Mouse (Mus musculus): Measurements from ENCODE around the gene Gm7682. TPM values are rescaled to one million over a fixed set of nuclear protein-coding genes. Genes with fewer than 3 reads are reported as not detected.
"Not testable (repeated sequence)": the region's sequence is repeated elsewhere in the genome, so short reads cannot be mapped to it uniquely, and the experiment has no call there.

The Gm7682 gene
- not detected in 2 replicates for polyA plus RNA-seq (2014; fragmentation: Nextera tagmentation; extraction: Ambion mirVana)

GRCm38 (mm10) chr5:94445484-94445883, at the start of gene Gm7682:
Gene Gm7682 (plus strand): TSS chr5:94445784.
- not testable (repeated sequence) for H3K4me3 ChIP-seq (ENCODE audit: low read depth, low read length); H3K27me3 ChIP-seq (replicated peaks; ENCODE audit: control insufficient read depth, insufficient read depth, low read length); H3K4me2 ChIP-seq (ENCODE audit: low read depth, low read length); H3K36me3 ChIP-seq (ENCODE audit: control insufficient read depth, insufficient read depth, low read length); H3K4me1 ChIP-seq (ENCODE audit: control insufficient read depth, insufficient read depth, low read length); H3K27ac ChIP-seq (replicated peaks; ENCODE audit: low read depth, low read length); H3K9ac ChIP-seq (ENCODE audit: low read depth, low read length); ATAC-seq (ENCODE audit: low read depth); DNase-seq (ENCODE audit: low spot score); H3K9me3 ChIP-seq (ENCODE audit: control insufficient read depth, low read length)
- no CpG with 5 or more reads among the region's 3 CpGs for WGBS

Other genes starting within 250 kb of the Gm7682 start
- gene Gm3106, start 227.8 kb upstream of the Gm7682 start, polyA plus RNA-seq (2014; fragmentation: Nextera tagmentation; extraction: Ambion mirVana): not detected in 2 replicates
- not detected in 2 replicates for gene A430089I19Rik, start 139.0 kb upstream of the Gm7682 start, polyA plus RNA-seq (2014; fragmentation: Nextera tagmentation; extraction: Ambion mirVana)
- not detected in 2 replicates for gene Gm6502, start 131.3 kb upstream of the Gm7682 start, polyA plus RNA-seq (2014; fragmentation: Nextera tagmentation; extraction: Ambion mirVana)
- gene AA792892, start 106.0 kb upstream of the Gm7682 start, polyA plus RNA-seq (2014; fragmentation: Nextera tagmentation; extraction: Ambion mirVana): not detected in 2 replicates
- gene Gm3139, start 80.5 kb downstream of the Gm7682 start, polyA plus RNA-seq (2014; fragmentation: Nextera tagmentation; extraction: Ambion mirVana): not detected in 2 replicates
- not detected in 2 replicates for gene Gm3147, start 170.6 kb downstream of the Gm7682 start, polyA plus RNA-seq (2014; fragmentation: Nextera tagmentation; extraction: Ambion mirVana)
- not detected in 2 replicates for gene Gm6509, start 178.2 kb downstream of the Gm7682 start, polyA plus RNA-seq (2014; fragmentation: Nextera tagmentation; extraction: Ambion mirVana)
- not detected in 2 replicates for gene Gm6205, start 202.6 kb downstream of the Gm7682 start, polyA plus RNA-seq (2014; fragmentation: Nextera tagmentation; extraction: Ambion mirVana)